Mouse (Mus musculus) left cerebral cortex, adult 8-10 months (tissue): Measurements from ENCODE around the gene Fry. TPM values are rescaled to one million over a fixed set of nuclear protein-coding genes. Genes with fewer than 3 reads are reported as not detected.
A peak's percentile ranks its signal among the peaks of the same experiment; 100 is the strongest.

ENCODE experiments used
- DNase-seq, 2 experiments: peaks; one replicate each; pipeline ENCODE4 v3.0.0; 2022; ENCODE audit warnings: low spot score in 2 of 2
- total RNA-seq, 4 experiments: library from RNA; stranded (reverse); gene quantifications; 2 replicates each; pipeline ENCODE4 v1.2.4; 2022

The Fry gene
- total RNA-seq, 4 experiments from 2014 or later, result 162 to 210 (median 176) TPM

DNA sequence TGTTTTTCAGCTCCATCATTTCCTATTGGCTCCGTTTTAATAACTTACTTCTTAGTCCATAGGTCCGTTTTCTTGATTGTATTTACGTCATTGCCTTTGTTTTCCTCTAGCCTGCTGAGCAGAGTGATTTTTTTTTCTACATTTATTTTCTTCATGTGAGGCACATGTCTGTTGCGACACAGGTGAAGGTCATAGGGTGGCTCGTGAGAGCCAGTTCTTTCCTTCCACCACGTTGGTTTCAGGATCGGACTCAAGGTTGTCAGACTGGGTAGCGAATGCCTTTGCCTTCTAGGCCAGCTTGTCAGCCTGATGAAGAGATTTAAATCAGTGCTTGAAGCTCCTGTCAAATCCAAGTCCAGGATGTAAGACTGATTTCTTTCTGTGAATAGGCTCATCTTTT is 101.0 kb downstream of the Fry start:
- no peak for DNase-seq

DNA sequence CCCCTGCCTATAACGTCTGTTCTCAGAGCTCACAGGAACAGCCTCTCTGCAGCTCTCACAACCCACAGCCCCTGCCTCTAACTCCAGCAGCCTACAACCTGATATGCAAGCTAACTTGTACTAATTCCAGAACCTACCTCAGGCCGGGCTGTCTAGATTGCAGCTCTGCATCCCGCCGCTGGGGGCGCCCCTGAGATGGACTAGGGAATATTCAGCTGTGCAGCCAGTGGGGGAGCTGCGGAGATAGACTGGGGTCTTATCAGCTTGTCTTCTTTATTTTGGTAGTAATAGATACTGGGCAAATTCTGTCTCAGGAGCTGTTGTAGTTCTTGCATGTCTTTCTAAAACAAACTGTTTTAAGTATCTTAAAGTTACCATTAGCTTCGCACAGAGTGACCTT is 101.9 kb downstream of the Fry start:
- DNase-seq, result no peak

DNA sequence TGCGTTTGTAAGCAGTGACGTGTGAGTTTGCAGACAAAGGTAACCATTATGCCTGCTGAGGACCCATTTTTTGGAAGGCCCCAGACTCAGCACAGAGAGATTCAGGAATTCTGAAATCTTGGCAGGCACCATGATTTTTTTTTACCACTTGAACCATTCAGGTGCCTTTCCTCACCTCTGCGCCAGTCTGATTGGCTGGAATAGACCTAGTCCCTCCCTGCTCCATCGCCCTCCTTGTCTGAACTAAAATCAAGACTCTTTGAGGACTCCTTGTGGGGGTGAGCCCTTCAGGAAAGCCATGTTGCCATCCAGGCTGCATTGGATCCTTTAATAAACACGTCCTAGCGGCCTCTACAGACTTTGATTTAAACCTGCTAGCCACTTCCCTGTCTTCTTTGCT is 103.4 kb downstream of the Fry start:
- DNase-seq, result no peak

DNA sequence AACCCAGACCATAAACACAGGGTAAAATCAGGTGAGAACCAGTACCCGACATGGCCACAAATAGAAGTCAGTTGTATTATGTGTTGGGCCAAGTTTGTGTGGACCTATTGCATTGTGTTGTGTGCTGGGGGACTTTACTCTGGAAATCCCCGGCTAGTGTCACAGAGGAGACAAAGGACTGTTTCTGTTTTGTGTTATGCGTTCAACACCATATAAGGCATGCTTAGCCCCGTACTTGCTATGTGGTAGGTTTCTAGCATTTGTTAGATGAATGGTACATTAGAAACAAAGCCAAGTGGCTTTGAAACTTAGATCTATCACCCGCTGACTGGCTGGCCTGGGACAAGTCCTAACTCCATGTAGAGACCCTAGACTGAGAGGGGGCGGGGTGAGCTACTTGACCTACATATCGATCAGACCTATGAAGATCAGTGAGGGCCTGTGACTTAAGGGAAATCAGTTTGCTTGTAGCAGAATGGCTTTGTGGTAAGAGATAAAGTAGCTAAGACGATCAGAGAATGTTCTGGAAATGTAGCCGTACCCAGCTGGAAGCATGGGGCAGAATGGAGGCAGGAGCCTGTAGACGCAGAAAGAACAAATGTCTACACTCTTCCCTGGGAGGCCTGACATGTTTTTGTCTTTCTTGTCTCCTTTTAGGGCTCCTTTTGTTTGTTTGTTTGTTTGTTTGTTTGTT is 105.2 kb downstream of the Fry start:
- DNase-seq, result no peak

DNA sequence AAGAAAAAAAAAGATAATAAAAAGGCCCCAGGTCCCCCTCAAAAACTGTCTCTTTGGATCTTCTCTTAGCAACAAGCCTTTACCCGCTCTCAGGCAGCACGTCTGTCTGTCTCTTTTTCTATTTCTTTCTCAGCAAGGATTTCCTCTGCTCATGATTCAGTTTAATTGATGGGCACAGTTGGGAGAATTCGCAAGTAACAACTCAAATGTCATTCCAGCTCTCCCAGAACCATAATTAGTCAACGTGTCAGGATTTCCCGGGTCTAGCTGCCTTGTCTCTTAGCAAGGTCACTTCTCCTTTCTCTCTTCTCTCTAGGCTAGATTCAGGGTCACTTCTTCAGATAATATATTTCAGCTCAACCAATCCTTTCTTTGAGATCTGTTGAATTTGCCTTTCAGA is 110.6 kb downstream of the Fry start:
- DNase-seq, result no peak

DNA sequence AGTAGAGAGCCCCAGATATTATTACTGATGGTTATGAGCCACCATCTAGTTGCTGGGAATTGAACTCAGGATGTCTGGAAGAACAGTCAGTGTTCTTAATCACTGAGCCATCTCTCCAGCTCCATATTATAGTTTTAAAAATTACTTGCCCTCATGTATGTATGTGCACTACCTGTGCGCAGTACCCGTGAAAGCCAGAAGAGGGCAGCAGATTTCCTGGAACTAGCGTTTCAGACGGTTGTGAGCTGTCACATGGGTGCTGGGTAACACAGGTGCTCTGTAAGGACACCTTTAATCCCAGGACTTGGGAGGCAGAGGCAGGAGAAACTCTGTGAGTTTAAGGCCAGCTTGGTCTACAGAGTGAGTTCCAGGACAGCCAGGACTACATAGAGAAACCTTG is 111.3 kb downstream of the Fry start:
- no peak for DNase-seq

DNA sequence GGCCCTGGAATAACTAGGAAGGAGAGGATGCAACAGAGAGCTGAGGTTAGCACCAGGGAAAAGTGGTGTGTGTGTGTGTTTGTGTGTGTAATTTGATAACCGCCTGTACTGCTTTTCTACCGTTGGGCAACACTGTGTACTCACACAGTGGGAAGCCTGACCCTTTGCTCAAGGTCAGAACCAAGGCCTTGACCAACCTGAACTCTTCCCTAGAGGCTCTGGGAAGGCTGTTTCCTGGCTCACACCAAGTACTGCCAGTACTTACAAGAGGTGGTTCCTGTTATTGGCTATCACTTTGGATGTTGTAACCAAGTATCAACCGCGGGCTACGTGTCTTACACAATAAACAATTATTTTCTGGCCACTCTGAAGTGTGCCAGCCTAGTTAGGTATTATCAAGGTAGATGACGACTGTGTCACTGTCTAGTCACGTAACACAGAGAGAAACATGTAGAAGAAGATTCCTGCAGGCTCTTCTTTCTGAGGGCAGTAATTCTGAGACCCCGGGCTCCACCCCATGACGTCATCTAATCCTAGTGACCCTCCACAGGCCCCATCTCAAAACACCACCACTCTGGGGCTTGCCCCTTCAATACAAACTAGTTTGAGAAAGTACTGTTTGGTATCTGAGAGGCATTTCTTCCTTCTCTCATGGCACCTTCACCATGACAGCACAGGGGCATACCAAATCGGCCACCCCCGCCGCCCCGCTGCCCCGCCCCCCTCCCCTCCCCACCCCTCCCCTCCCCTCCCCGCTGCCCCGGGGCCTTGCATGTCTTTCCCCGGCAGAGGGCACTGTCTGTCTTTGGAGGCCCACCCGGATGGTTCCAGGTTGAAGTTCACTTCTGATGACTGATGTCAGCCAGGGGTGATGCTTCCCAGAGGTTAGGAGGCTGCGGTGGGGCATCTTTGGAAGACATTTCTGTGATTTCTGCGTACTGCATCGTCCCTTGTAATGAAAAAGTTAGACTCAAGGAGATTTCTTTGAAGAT is 114.0 kb downstream of the Fry start:
- DNase-seq, result no peak

DNA sequence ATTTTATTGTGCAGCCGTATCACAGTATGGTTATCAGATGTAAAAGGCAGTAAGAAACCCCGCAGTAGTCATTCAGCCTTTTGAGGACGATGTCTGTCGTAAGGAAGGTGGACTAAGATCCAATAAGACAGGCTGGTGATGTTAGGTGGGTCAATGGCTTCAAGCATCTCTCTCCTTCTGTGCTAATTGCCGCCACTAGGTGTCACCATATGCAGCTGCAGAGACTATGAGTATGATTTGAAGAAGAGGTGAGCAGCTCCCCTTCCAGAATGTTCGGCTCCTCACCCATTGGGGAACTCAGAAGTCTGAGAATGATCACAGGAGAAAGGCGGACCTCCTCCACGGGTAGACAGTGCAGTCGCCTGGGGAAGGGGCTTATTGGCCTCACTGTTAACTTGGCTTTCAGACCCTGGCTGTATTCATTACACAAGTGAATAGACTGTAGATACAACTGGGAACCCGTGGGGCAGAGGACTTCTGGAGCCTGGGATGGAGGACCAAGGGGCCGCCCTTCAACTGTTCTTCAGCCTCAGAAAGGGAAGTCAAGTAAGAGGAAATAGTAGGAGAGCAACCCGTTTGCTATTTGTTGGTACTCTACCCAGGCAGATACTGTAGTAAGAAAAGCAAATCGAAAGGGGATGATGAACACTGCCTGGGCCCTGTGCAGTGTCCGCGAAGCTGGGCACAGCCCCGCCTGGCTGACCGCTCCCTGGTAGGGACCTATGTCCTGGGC is 114.9 kb downstream of the Fry start:
- DNase-seq, result peak; percentile 34 to 70

DNA sequence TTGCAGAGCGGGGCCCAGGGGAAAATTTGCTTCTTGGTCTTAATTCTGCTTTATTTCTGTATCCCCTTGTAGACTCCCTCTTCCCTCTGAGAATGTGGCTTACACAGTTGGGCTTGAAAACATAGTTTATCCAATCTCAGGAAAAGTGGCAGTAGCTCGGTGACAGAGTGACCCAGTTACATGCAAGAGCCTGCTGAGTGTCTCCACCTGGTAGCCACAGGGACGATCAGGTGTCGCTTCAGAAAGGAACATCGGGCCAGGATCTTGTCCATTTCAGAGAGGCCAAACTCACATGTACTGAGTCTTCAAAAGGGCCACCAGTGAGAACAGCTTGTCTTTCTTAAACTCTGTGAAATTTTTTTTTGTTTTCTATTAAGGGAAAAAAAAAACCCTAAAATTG is 117.5 kb downstream of the Fry start:
- DNase-seq, result no peak

DNA sequence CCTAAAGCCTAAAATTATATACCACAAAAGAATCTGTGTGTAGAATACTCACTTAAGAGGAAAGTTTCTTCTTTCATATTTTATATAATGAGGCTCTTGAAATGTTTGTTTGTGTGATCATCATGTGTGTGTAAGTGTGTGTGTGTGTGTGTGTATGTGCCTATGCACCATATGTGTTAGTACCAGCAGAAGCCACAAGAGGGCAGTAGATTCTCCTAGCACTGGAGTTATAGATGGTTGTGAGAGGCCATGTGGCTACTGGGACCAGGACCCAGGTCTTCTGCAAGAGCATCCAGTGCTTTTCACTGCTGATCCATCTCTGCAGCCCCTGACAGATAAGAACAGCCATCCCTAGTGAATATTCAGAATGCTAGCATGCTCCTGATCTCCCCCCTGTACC is 118.2 kb downstream of the Fry start:
- DNase-seq, result no peak

DNA sequence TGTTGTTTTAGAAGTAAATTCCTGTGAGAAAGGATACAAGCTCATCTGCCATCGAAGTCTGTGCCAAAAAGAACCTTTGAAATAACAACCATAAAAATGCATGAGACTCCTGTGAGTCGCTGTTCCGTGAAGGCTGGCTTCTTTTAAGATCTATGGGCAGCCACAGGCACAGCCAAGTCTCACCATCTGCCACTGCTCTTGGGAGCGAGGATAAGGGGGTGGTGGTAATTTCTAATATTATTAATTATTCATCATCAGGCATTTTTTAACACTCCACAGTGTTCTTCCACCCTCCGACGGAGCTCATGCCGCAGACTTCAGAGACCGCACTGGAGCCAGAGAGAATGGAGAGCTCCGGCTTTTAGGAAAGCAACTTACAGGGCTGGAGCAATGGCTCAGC is 123.2 kb downstream of the Fry start:
- DNase-seq, result no peak

DNA sequence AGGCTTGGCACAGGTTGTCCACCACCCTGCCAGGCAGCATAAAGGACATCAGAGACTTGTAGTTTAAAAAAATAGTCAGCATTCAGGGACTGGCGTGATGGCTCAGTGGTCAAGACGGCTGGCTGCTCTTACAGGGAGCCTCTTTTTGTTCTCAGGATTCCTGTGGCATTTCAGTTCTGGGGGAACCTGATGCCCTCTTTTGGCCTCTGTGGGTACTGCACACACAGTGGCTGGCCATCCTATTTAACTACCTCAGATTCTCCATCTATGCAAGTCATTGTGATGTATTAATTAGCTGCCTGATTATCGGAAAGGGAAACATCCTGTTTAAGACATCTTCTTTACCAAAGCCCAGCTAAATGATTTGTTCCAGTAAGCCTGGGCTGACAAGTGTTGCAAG is 128.3 kb downstream of the Fry start:
- DNase-seq, result no peak

DNA sequence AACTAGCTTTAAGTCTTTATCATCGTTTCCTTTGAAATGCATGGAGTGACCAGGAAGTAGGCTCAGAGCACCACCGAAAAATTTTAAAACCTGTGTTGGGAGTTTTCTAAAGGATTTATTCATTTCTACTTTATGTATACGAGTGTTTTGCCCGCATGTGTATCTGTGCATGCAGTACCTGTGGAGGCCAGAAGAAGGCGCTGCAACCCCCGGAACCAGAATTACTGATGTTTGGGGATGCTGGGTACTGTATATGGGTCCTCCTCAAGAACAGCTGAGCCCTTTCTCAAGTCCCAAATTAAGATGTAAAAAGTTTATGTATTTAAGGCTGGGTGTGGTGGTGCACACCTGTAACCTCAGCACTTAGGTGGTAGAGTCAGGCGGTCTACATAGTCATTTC is 139.3 kb downstream of the Fry start:
- no peak for DNase-seq

DNA sequence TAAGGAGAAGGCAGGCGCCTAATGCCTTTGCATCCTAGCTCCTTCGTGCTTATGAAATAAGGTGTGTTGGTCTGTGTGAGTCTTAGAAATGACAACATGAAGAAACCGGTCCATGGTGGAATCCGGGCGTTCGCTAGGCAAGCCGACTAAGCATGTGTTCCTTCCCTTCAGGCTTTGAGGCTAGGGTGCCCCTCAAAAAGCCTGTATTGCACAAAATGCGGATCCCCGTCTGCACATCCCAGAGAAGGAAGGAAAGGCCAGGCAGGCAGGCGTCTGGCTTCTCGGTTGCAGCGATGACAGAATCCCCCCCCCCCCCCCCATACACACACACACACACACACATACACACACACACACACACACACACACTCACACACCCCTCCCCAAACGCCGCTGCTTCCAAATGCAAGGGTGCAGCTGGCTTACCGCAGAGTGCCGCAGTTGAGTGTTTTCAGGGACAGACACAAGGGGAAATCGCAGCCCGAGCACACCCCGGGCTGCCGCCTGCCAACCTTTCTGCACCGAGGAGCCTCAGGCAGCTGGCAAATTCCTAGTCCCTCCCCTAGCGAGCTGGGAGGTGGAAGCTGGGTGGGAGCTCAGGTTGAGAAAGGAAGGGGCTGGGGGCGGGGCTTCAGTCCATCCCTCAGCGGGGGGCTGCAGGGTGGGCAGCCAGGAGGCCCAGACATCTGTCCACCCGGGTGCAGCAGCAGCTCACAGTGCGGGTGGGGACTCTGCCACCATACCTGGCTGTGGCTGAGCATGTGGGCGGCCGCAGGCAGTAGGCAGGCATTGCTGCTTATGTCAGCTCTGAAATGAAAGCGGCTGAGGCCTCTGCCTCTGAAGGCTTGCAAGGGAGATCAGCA is 141.0 kb downstream of the Fry start:
- peak; percentile 63 to 83 for DNase-seq

DNA sequence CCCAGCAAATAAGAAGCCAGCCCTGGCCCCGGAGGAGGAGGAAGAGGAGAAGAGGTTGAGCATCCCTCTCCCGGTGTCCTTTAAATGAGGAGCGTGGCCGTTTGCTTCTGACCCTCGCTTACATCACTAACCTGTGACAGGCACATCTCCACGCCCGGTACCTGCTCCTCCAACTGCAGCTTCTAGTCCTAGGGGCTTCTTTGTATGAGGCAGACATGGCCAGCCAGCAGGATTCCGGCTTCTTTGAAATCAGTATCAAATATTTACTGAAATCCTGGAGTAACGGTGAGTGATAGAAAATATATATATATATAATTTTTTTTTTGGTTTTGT is 141.6 kb downstream of the Fry start:
- no peak for DNase-seq

DNA sequence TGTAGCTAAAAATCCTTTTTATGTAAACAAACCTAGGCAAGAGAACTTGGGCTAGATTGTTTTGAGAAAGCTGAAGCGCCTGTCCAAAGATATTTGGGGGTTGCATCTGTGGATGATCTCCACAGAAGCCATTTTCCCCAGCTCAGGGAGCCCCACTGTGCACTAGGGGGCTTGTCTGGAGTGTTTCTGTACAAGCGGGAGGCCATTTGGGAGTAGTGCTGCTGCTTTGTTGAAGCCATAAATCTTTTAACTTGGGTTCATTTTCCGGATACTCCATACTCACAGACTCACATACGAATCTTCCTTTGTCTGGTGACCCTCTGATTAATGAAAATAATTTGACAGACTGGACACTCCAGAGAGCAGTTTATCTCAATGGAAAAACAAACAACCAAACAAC is 142.9 kb downstream of the Fry start:
- DNase-seq, result no peak

DNA sequence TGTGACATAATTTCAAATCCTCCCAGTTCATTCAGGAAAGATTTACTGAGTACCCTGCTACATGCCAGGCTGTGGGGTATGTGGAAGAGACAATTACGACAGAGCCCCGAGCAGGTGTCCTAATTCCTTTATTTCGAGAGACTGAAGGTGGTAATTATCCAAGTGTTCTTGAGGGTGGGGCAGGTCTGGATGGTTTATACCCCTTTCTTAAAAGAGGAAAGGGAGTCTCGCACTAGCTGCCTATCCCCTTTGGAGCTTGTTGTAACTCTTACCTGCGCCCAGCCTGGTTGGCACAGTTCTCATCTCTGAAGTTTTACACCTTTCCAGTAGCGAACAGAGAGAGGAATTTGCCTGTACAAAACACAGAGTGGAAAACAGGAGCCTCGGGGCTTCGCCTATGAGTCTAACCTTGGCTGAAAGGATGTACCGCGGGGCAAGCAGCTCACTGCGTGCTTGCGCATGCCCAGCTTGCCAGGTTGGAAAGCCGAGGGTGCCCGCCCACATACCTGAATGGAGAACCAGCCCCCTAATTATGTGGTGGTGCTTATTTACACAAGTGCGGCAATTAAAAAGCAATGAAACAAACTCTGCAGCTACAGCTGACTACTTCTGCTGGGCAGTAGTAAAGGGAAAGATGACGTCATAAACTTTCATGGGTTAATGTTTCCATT is 143.7 kb downstream of the Fry start:
- no peak for DNase-seq

DNA sequence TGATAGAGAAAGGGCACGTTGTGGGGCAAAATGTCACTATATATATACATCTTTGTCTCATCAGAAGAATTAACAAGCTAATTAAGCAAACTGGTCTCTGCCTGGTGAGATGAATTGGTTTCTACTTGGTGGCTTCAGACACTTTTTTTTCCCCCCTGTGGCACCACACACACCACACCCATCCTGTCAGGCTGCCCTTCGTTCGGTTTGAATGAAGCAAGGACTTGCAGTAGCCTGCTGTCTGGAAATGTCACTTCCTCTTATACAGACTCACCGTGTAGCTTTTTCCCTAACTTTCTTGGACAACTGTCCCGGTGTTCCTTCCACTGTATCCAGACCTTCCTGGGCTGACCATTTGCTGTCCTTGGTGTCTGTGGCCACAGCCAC is 144.3 kb downstream of the Fry start:
- no peak for DNase-seq

DNA sequence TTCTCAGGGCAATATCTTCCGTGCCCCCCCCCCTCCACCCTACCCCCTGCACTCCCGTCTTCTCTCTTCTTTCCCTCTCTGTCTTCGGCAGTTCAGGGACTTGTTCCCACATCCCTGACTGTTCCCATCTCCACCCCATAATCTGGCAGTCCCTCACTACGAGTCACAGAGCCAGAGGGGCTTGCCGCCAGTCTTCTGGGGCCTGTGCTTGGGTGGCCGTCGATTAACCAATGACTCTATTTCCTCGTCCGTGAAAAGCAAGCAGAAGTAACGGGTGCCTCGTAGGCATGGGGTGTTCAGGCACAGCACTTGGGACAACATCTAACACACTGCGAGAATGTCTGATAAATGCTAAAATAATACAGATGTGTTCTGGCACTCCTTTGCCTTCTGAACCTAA is 144.7 kb downstream of the Fry start:
- no peak for DNase-seq

DNA sequence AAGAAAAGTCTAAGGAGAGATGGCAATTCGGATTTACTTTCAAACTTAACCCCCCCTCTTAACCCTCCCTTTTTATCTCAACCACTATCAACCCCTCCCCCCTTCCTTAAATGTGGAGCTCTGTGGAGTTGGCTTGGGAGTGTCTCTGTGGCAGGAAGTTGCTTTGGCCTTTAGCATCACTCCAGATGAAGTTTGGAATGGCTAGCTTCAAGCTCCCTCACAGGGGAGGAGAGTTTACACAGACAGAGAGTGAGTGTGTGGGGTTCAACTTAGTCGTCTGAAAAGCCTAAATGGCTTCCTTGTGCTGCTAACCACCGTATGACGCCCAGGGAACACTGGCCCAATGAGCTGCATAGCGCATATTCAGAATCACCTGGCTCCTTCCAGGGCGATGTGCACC is 145.2 kb downstream of the Fry start:
- DNase-seq, result no peak

DNA sequence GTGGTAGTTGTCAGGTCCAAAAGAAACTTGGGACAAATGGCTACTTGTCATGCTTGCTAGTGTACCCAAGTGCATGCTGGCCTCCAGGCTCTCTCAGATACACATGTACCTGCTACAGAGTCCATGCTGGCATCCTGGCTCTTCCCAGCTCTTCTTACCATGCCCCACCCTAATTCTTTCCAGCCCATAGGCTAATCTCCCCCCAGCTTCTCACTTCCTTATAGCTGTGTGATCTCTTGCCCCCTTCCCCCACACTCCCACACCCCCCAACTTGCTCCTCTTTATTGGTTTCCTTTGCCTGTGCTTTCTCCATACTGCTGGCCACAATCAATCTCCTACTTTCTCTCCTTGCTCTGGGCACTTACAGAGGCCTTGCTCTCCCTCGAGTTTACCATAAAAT is 146.6 kb downstream of the Fry start:
- no peak for DNase-seq
